Mouse (Mus musculus): ENCODE results near the gene Ndufs8.

The Ndufs8 gene

GRCm38 (mm10) chr19:3862713-3863112 is 49.9 kb downstream of the Ndufs8 start:
- in situ Hi-C loops (cut with MboI, MseI): loop anchor here (5.0 kb wide), 1 partner anchor 215 kb away; no protein-coding TSS in a partner anchor

Data from T-helper 2 cell (primary cell).